Mouse (Mus musculus): ENCODE measurements at regions not wholly inside any gene's neighbourhood (a gene's known extent, or its start where the extent isn't known, plus 50 kb on each side); places are given as distances from the start of the nearest gene placed in this dataset.
A peak's percentile ranks its signal among the peaks of the same experiment; 100 is the strongest.

DNA sequence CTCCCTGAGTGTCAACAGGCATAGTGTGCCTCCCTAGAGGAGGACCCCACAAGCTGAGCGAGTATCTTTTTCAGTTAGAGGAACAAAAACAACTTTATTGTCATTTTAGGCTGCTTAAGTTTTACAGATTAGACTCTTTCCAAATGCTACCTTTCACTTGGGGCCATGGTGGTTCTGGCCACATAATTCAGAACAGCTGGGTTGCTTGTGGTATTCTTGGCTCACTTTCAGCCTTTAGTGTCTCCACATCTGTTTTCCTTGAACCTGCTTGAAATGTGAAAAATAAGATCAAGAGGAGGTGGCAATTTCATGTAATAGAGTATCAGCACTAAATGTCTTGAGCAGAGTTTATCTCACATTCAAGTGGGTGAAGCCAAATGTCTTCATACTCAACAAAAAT is 402.7 kb upstream of the Ptger4 start:
- TF ChIP-seq CTCF (IDR thresholded peaks at IDR 0.05; ENCODE audit: low read depth) = no peak
- Histone ChIP-seq H3K9me3 (replicated peaks; ENCODE audit: low read length) (no peaks in the 10 kb centered on the region), H3K27ac (no peak overlapping the region), H3K9ac (ENCODE audit: low read depth, low read length) (no peak overlapping the region), H3K4me3 (replicated peaks; ENCODE audit: low read depth, low read length) (no peak overlapping the region), H3K36me3 (ENCODE audit: insufficient read depth, low read length) (no peaks in the 10 kb centered on the region), H3K4me2 (ENCODE audit: low read length) (no peak overlapping the region), H3K27me3 (ENCODE audit: insufficient read depth, low read length) (no peaks in the 10 kb centered on the region), H3K4me1 (replicated peaks; ENCODE audit: insufficient read depth, low read length) (no peaks in the 10 kb centered on the region)
- DNase-seq (ENCODE audit: low spot score) = no peak
- 27% methylated on average over 1 of the region's 1 CpGs for WGBS
- ATAC-seq (replicated peaks; ENCODE audit: low FRiP score, low read depth) = no peak

DNA sequence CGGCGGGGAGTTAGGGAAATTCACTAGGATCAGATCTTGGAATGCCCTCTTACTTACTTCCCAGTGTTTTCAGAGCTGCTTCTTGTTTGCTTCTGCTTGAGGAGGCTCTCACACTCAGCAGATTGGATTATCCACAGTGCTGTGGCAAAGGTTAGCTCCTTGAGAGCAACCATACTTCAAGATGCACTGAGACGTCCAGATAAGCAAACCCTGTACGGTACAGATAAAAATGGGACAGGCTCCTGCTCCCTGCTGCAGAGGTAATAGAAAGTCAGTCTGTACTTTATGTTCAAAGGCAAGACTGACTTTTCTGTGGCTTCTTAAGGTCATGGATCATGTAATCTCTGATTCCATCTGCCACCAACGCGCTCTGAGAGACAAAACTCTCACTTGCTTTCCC is 414.8 kb upstream of the Ptger4 start:
- Histone ChIP-seq H3K4me2 (ENCODE audit: low read length) (no peak overlapping the region), H3K27ac (no peak overlapping the region), H3K27me3 (ENCODE audit: insufficient read depth, low read length) (no peaks in the 10 kb centered on the region), H3K9ac (ENCODE audit: low read depth, low read length) (no peak overlapping the region), H3K36me3 (ENCODE audit: insufficient read depth, low read length) (no peaks in the 10 kb centered on the region), H3K9me3 (replicated peaks; ENCODE audit: low read length) (no peaks in the 10 kb centered on the region), H3K4me3 (replicated peaks; ENCODE audit: low read depth, low read length) (no peak overlapping the region), H3K4me1 (replicated peaks; ENCODE audit: insufficient read depth, low read length) (no peaks in the 10 kb centered on the region)
- TF ChIP-seq CTCF (IDR thresholded peaks at IDR 0.05; ENCODE audit: low read depth) = no peak
- ATAC-seq (replicated peaks; ENCODE audit: low FRiP score, low read depth) (no peak), DNase-seq (ENCODE audit: low spot score) (no peak)
- 84% methylated on average over 6 of the region's 6 CpGs for WGBS

DNA sequence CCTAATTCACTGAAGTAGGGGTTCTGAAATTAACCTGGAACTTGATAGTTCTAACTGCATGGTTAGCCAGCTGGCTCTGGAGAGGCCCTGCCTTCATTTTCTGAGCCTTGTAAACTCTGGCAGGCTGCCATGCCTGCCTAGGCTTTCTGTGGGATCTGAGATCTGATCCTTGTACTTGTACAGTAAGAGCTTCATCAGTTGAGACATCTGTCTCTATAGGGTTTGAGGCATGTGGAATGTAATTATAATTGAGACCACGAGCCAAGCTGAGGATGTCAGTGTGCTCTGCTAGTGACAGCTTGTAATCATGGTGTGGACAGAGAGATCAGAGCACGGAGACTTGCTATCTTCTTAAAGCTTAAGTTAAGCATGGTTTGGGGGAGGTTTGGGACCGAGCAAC is 416.8 kb upstream of the Ptger4 start:
- TF ChIP-seq CTCF (IDR thresholded peaks at IDR 0.05; ENCODE audit: low read depth) = no peak
- ATAC-seq (replicated peaks; ENCODE audit: low FRiP score, low read depth) (no peak), DNase-seq (ENCODE audit: low spot score) (no peak)
- H3K4me1 ChIP-seq (replicated peaks; ENCODE audit: insufficient read depth, low read length) = no peaks in the 10 kb centered on the region
- H3K27ac ChIP-seq = no peak overlapping the region
- H3K4me2 ChIP-seq (ENCODE audit: low read length) = no peak overlapping the region
- H3K36me3 ChIP-seq (ENCODE audit: insufficient read depth, low read length) = no peaks in the 10 kb centered on the region
- 67% methylated on average over 3 of the region's 3 CpGs for WGBS
- H3K27me3 ChIP-seq (ENCODE audit: insufficient read depth, low read length) = no peaks in the 10 kb centered on the region
- no peak overlapping the region for H3K4me3 ChIP-seq (replicated peaks; ENCODE audit: low read depth, low read length)
- no peaks in the 10 kb centered on the region for H3K9me3 ChIP-seq (replicated peaks; ENCODE audit: low read length)
- no peak overlapping the region for H3K9ac ChIP-seq (ENCODE audit: low read depth, low read length)

DNA sequence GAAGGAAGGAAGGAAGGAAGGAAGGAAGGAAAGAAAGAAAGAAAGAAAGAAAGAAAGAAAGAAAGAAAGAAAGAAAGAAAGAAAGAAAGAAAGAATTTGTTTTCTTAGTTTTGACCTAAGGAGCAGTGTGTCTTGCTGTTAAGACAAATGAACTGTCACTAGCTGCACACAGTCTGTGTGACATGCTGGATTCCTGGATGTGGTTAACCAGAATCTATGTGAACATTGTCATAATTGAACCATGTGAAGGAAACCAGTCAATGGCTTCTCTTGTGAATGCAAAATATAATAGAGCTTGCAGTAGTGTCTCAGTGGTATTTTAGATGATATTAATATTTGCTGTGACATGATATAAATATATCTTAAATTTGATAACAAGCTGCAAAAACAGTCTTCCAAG is 427.8 kb upstream of the Ptger4 start:
- Histone ChIP-seq H3K9ac (ENCODE audit: low read depth, low read length) (no peak overlapping the region), H3K27ac (no peak overlapping the region), H3K9me3 (replicated peaks; ENCODE audit: low read length) (no peaks in the 10 kb centered on the region), H3K4me2 (ENCODE audit: low read length) (no peak overlapping the region), H3K36me3 (ENCODE audit: insufficient read depth, low read length) (no peaks in the 10 kb centered on the region), H3K4me3 (replicated peaks; ENCODE audit: low read depth, low read length) (no peak overlapping the region), H3K27me3 (ENCODE audit: insufficient read depth, low read length) (no peaks in the 10 kb centered on the region), H3K4me1 (replicated peaks; ENCODE audit: insufficient read depth, low read length) (no peaks in the 10 kb centered on the region)
- no peak for ATAC-seq (replicated peaks; ENCODE audit: low FRiP score, low read depth)
- no peak for TF ChIP-seq CTCF (IDR thresholded peaks at IDR 0.05; ENCODE audit: low read depth)
- no peak for DNase-seq (ENCODE audit: low spot score)

DNA sequence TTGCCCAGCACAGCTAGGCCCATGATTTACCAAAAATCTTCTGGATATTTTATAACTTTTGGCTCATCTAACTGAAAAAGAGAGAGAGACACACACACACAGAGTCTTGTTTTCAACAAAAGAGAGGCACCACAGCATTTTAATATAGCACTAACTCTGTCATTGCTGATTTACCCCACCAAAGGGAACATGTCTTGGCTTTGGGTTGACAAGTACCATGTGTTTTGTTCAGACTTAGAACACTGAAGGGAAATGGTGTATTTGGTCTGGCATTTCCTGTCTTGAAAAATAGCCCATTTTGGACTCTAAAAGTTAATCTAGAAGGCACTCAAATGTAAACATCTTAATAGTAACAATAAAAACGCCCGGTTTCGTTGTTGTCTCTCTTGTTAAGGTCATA is 432.7 kb upstream of the Ptger4 start:
- no peak overlapping the region for H3K4me3 ChIP-seq (replicated peaks; ENCODE audit: low read depth, low read length)
- no peak for TF ChIP-seq CTCF (IDR thresholded peaks at IDR 0.05; ENCODE audit: low read depth)
- H3K4me1 ChIP-seq (replicated peaks; ENCODE audit: insufficient read depth, low read length) = no peaks in the 10 kb centered on the region
- peak; percentile 83 for DNase-seq (ENCODE audit: low spot score)
- no peak overlapping the region for H3K9ac ChIP-seq (ENCODE audit: low read depth, low read length)
- no peaks in the 10 kb centered on the region for H3K9me3 ChIP-seq (replicated peaks; ENCODE audit: low read length)
- peak overlapping the region; percentile 2; the same call in 1 of the 2 replicates for H3K27ac ChIP-seq
- H3K27me3 ChIP-seq (ENCODE audit: insufficient read depth, low read length) = no peaks in the 10 kb centered on the region
- H3K4me2 ChIP-seq (ENCODE audit: low read length) = no peak overlapping the region
- 39% methylated on average over 3 of the region's 3 CpGs for WGBS
- ATAC-seq (replicated peaks; ENCODE audit: low FRiP score, low read depth) = no peak
- H3K36me3 ChIP-seq (ENCODE audit: insufficient read depth, low read length) = no peaks in the 10 kb centered on the region

DNA sequence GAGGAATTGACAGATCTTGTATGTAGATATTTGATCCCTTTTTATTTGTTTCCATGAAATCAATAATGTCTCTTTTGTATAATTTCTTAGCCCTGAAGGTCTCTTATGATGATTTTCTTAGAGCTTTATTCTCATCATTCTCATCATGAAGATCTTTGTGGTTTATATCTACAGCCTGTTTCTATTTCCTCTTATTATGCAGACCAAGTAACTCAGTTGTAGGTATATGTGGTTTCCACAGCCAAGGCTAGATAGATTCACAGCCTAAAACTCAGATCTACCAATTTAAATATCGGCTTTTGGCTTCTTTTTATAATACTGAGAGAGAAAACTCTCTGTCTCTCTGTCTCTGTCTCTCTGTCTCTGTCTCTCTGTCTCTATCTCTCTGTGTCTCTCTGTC is 449.8 kb upstream of the Ptger4 start:
- WGBS = 81% methylated on average over 1 of the region's 1 CpGs
- Histone ChIP-seq H3K4me2 (ENCODE audit: low read length) (no peak overlapping the region), H3K27ac (no peak overlapping the region), H3K4me1 (replicated peaks; ENCODE audit: insufficient read depth, low read length) (no peaks in the 10 kb centered on the region), H3K27me3 (ENCODE audit: insufficient read depth, low read length) (no peaks in the 10 kb centered on the region), H3K9ac (ENCODE audit: low read depth, low read length) (no peak overlapping the region), H3K36me3 (ENCODE audit: insufficient read depth, low read length) (no peaks in the 10 kb centered on the region), H3K9me3 (replicated peaks; ENCODE audit: low read length) (no peaks in the 10 kb centered on the region), H3K4me3 (replicated peaks; ENCODE audit: low read depth, low read length) (no peak overlapping the region)
- no peak for ATAC-seq (replicated peaks; ENCODE audit: low FRiP score, low read depth)
- DNase-seq (ENCODE audit: low spot score) = no peak
- TF ChIP-seq CTCF (IDR thresholded peaks at IDR 0.05; ENCODE audit: low read depth) = no peak

DNA sequence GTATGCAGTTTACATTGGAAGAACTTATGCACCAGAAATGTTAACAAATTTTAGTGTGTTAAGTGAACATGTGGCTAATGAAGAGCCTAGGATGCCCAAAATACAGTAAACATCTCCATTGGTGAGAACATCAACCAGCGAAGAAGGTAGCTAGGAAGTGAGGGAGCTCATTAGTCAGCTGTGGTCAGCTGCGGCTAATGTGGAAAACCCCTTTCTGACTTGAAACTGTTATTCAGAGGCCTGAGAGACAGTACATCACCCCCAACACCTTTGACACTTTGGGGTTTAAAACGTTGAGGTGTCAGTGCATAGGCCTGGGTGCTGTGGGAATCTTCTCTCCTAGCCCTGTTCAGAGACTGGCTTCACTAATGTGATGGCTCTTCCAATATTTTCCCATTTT is 451.0 kb upstream of the Ptger4 start:
- no peak for ATAC-seq (replicated peaks; ENCODE audit: low FRiP score, low read depth)

More for the DNA sequence above, 451.0 kb upstream of the Ptger4 start:
- Histone ChIP-seq H3K36me3 (ENCODE audit: insufficient read depth, low read length) (no peaks in the 10 kb centered on the region), H3K27ac (no peak overlapping the region), H3K4me3 (replicated peaks; ENCODE audit: low read depth, low read length) (no peak overlapping the region), H3K9me3 (replicated peaks; ENCODE audit: low read length) (no peaks in the 10 kb centered on the region), H3K4me1 (replicated peaks; ENCODE audit: insufficient read depth, low read length) (no peaks in the 10 kb centered on the region), H3K4me2 (ENCODE audit: low read length) (no peak overlapping the region), H3K9ac (ENCODE audit: low read depth, low read length) (no peak overlapping the region), H3K27me3 (ENCODE audit: insufficient read depth, low read length) (no peaks in the 10 kb centered on the region)
- 79% methylated on average over 3 of the region's 3 CpGs for WGBS
- no peak for DNase-seq (ENCODE audit: low spot score)
- no peak for TF ChIP-seq CTCF (IDR thresholded peaks at IDR 0.05; ENCODE audit: low read depth)

All from kidney, postnatal 0 days (tissue).